Mouse (Mus musculus) right cerebral cortex, postnatal 10 days (tissue): ENCODE data around the gene Grip1.

Experiments used
- DNase-seq, 2 experiments: peaks; one replicate each; pipeline ENCODE4 v3.0.0; 2021; ENCODE audit warnings: low spot score in 2 of 2

The Grip1 gene

GRCm38 (mm10) chr10:119756271-119756670 is 302.6 kb downstream of the Grip1 start:
- DNase-seq: no peak

- DNase-seq: no peak
These were observed 303.6 kb downstream of the Grip1 start for GRCm38 (mm10) chr10:119757219-119757618.

GRCm38 (mm10) chr10:119761451-119762367 is 308.1 kb downstream of the Grip1 start:
- peak; percentile 32 to 37 for DNase-seq

- peak in 1 of 2 experiments; percentile 21 for DNase-seq
These were observed 325.2 kb downstream of the Grip1 start for GRCm38 (mm10) chr10:119778871-119779270.

GRCm38 (mm10) chr10:119779657-119780056 is 326.0 kb downstream of the Grip1 start:
- no peak for DNase-seq

- DNase-seq: no peak
These were observed 336.9 kb downstream of the Grip1 start for GRCm38 (mm10) chr10:119790507-119790906.

GRCm38 (mm10) chr10:119802421-119802820 is 348.8 kb downstream of the Grip1 start:
- no peak for DNase-seq

GRCm38 (mm10) chr10:119803633-119804422 is 350.2 kb downstream of the Grip1 start:
- DNase-seq: peak; percentile 54 to 62

GRCm38 (mm10) chr10:119804423-119804814 is 350.8 kb downstream of the Grip1 start:
- no peak for DNase-seq

GRCm38 (mm10) chr10:119805082-119805481 is 351.5 kb downstream of the Grip1 start:
- DNase-seq: no peak

GRCm38 (mm10) chr10:119806151-119806550 is 352.5 kb downstream of the Grip1 start:
- DNase-seq: no peak

- no peak for DNase-seq
These were observed 354.8 kb downstream of the Grip1 start for GRCm38 (mm10) chr10:119808384-119808783.

- DNase-seq: no peak
These were observed 360.5 kb downstream of the Grip1 start for GRCm38 (mm10) chr10:119814087-119814486.

- DNase-seq: no peak
These were observed 362.4 kb downstream of the Grip1 start for GRCm38 (mm10) chr10:119816001-119816400.

GRCm38 (mm10) chr10:119818381-119818780 is 364.8 kb downstream of the Grip1 start:
- DNase-seq: peak in 1 of 2 experiments; percentile 46

GRCm38 (mm10) chr10:119819102-119819681 is 365.6 kb downstream of the Grip1 start:
- peak; percentile 46 to 60 for DNase-seq

GRCm38 (mm10) chr10:119819740-119820139 is 366.1 kb downstream of the Grip1 start:
- DNase-seq: no peak

GRCm38 (mm10) chr10:119820428-119820827 is 366.8 kb downstream of the Grip1 start:
- peak in 1 of 2 experiments; percentile 52 for DNase-seq

- DNase-seq: no peak
These were observed 370.1 kb downstream of the Grip1 start for GRCm38 (mm10) chr10:119823691-119824090.

- no peak for DNase-seq
These were observed 370.9 kb downstream of the Grip1 start for GRCm38 (mm10) chr10:119824521-119824920.

- peak; percentile 58 to 71 for DNase-seq
These were observed 376.8 kb downstream of the Grip1 start for GRCm38 (mm10) chr10:119830388-119830956.

- DNase-seq: no peak
These were observed 377.5 kb downstream of the Grip1 start for GRCm38 (mm10) chr10:119831086-119831485.
